Mouse (Mus musculus): ENCODE results near the gene Krr1.
A peak's percentile ranks its signal among the peaks of the same experiment; 100 is the strongest.

The Krr1 gene

DNA sequence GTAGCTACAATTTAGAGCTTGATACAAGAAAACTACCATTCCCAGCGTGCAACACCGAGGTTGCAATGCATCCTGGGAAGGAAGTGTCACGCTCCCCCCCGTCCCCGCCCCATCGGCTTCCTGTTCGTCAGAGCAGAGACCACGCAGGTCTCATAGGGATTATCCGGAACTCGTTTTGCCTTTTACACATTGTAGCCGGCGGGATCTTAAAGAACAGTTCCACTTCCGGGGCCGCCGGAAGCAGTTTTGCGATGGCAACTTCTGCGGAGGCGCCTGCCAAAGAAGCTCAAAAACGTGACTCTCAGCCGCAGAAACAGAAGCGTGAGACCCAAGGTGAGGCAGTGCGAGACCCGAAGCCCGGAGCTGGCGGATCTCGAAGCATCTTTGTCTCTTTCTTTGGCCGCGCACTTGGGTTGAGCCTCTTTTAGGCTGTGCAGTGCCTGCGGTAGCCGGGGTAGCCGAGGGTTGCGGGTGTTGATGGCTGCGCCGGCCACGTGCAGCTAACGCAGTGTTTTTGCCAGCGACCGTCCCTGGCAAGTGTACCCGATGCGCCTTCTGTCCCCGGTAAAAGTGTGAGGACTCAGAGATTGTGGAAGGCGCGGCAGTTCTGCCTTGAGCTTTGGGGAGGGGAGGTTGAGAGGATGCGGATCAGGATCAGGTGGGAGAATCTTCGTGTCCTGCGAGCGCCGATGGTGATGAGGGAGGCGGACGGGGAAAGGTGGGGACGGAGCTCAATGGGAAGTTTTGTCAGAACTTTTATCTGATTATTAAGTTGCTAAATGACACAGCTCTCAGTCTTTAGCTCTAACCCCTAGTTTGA, at the start of gene Krr1:
TSS of gene Krr1 (plus strand) at position 123 of the 820 bp plus-strand sequence.
- peak; percentile 89 for DNase-seq

DNA sequence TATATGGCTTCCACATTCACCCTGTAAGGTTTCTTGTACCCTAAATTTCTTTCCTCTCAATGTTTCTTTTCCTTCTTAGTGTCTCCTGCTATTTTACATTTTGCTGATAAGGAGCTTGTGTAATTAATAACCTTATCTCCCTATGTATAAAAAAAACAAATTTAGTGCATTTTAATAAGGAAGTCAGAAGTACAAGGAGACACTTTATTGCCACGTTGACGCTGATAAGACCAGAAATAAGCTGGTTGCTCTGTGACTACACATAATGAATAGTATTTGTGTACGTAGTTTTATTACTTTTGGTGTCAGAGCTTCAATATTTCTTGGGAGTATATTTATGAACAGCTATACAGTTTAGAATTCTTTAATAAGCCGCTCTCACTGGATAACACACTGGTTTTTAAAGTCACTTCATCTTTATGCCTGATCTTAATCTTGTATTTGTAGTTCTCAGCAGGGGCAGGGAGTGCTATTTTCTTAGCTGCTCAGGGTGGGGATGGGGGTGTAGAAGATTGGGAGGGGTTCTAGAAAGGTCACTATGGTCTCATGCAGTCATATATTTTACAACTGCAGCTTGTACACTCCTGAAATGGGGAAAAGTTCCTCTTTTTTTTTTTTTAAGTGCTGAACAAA, 48.8 kb upstream of the Krr1 start:
- DNase-seq, result no peak

DNA sequence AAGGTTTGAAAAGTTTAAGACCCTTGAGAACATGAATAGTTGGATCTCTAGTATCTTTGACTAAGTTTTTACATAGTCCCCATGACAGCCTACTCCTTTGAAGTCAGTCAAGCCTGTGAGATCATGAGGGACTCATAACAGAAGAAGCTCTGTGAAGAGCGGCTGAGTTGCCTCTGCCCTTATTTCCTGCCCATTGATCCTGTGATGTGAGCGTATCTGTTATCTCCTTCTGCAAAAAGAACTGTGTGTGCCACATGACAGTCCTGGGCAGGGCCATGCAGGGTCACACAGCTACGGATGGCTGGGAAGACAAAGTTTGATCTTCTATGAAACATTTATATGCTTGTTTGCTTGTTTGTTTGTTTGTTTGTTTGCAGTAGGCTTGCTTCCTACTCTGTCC, 48.3 kb upstream of the Krr1 start:
- DNase-seq, result no peak

DNA sequence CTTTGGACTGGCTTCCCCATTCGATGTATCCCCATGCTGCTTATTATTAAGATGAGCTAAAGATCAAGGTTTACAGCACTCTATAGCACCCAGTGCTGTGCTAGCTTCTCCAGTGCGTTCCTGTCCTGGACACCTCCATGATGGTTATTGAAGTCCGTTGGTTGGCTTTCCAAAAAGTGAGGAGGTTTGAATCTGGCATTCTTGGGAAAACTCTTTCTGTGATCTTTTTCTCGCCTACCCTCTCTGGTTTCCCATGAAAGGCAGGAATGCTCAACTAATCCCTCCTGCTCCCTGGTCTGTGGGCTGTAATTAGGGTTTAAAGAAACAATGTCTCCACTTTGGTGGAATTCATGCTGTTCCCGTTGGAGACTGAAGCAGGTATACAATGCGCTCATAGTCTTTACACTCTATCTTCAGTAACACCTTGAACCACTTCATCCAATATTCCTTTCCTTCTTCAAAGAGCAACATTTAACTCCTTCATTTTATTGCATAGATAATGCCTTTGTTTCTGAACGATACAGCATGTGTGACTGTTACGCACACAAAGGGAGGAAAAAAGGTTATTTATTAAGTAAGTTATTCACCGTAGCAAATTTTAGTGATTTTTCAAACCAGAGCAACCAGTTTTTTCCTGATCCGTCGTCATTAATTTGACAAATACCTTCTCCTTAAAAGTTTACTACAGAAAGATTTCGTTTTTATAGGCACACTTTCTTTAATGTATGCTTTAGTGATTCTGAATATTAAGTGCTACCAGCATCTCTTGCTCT, 47.6 kb upstream of the Krr1 start:
- no peak for DNase-seq

DNA sequence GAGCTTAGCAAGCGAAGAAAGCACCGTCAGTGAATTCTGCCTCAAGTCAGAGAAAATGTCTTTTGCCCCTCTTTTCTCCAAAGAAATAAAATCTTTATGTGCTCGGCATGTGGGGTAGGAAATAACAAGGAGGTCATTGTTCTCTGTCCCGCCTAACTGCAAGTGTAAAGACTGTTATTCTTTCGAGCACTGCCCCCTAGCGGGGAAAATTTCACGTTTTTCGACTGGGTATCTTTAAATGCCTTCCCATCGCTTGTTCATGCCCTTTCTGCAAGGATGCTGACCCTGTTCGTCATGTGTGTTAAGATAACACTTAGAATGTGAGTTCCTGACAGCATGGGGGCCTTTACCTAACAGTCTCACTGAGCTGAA, 47.0 kb upstream of the Krr1 start:
- peak; percentile 89 for DNase-seq

DNA sequence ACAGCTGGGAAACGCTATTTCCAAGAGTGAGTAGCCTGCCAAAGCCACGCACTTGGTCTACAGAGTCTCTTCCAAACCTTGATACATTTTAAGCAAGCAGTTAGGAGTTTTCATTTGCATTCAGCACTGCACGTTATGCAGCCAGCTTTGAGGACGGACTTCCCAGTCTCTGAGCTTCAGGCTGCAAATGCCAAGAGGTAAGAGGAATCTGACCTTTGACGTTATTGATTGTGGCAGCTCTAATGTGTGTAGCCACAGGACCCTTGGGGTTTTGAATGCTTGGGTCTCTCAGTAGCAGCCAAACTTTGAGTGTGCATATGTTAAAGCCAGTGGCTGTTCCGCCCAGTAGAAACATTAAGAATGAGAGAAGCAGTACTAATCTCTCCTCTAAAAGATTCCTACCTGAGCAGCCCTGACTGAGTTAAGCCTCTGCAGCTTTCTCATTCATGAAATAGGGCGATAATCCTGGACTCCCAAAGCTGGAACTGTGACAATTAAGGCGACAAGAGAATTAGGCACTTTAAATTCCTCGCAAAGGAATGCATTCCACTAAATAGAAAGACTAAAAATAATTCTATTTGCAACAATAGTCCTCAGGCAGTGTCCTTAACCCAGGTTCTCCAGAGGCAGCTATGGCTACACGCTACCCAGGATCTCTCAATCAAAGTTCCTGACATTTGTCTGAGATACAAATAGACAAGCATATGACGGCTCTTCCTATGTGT, 39.7 kb upstream of the Krr1 start:
- no peak for DNase-seq

DNA sequence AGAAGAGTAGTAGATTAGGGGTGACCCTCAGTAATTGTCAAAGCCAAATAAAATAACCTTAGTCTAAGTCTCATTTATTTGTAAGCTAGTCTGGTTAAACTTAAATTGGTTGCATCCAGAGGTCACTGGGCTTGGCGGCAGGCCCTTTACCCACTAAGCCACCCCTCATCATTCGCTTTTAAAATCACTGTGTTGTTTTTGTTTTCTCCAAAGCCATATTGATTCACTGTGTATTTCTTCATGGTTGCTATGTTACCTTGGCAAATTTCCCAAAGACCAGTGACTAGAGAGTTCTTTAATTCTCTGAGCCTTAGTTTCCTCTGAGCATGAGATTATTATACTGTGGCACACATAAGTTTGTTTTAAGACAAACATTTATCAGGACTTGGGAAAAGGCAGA, 37.3 kb upstream of the Krr1 start:
- DNase-seq, result no peak

DNA sequence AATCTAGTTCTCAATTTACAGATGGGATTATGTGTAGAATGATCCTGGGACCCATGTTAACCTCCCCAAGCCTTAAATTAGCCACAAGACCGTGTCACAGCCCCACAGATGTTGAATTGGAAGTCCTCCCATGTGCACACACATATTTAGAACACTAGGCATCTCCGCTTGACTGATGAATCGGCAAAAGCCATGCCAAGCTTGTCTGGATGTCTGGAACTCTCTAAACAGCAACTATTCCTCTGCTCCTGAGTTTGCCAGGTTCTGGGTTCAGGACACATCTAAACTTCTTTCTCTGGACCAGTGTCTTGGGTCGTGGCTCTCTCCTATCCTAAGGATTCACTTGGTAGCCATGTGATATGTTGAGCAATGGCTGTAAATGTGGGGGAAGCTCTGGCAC, 36.4 kb upstream of the Krr1 start:
- no peak for DNase-seq

DNA sequence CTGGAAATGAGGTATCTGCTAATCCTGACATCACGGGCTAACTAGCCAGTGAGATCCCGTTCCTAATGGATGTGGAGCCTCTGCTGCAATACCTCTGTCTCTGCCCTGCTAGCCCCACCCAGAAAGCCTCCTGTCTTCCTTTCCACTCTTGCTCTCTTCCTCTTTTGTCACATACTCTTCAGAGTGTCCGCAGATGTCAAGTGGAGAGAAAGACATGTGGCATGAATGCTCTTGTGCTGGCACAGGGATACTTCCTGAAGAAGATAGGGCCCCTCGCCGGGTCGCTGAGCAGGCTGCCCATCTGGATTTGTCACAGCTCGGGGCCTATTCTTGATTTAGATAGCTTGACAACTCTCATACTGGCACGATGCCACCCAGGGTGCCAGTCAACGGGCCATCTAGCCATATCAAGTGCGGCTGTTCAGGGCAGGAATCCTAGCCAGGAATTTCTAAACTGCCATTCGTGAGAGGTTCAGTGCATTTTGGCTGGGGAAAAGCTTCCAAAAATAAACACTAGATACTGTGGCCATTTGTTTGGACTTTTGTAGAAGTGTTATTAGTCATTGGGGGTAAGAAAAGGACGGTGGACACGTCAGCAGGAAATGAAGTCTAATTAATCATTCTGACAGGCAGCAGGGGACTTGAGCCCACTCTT, 35.8 kb upstream of the Krr1 start:
- peak; percentile 38 for DNase-seq

DNA sequence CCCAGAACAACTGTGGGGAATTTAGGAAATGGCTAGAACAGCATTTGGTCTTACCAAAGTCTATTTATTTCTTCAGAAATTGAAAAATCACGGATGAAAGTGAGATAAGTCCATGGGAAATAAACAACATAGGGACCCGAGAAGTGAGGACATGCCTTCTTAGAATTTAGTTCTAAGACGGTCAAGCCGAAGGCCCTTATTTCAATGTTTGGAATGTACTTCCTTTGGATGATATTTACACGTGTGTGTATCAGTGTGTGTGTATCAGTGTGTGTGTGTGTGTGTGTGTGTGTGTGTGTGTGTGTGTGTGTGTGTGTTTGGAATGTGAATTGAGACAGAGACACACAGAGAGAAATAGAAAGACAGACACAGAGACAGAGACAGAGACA, 35.3 kb upstream of the Krr1 start:
- DNase-seq, result no peak

DNA sequence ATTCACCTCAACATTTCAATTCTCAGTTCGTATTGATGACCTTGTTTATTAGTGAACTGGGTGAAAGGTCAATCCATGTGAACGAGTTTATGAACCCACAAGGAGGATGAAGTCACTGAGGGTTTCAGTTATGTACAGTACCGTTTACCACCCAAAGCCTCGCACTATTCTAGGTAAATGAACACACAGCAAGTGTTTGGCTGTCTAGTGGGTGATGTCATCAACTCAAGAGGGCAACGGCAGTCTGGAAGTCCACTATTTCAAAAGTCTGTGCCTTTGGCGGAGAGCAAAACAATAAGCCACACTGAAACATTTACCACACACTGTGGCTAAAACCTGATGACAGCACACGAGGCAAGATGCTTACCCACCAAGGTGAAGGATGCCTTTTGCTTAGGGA, 29.4 kb upstream of the Krr1 start:
- DNase-seq, result no peak

DNA sequence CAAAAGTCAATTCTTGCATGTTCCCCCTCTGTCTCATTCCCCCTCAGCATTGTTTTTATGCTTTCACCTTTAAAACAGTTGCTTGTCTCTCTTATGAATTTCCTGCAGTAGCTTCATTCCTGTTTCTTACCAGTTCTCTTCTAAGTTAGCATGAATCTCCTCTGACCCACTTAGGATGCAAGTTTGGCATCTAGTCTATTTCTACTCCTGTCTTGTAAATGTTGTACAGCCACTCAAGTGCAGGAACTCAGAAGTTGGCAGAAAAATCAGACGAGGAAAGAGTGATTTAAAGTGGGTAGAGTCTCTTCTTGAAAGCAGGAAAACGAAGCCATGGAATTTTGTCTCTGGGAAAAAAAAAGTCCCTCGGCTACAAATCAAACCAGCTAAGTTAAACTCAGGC, 26.9 kb upstream of the Krr1 start:
- no peak for DNase-seq

DNA sequence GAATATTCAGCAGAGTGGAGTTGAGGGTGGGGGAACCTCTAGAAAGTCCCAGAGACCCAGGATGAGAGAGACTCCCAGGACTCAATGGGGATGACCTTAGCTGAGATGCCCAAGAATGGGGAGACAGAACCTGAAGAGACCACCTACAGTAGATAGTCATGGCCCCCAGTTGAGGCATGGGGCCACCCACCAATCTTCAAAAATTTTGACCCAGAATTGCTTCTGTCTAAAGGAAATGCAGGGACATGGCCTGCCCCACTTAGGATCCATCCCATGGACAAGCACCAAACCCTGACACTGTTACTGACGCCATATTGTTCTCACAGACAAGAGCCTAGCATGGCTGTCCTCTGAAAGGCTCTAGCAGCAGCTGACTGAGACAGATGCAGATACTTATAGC, 24.4 kb upstream of the Krr1 start:
- DNase-seq, result no peak

DNA sequence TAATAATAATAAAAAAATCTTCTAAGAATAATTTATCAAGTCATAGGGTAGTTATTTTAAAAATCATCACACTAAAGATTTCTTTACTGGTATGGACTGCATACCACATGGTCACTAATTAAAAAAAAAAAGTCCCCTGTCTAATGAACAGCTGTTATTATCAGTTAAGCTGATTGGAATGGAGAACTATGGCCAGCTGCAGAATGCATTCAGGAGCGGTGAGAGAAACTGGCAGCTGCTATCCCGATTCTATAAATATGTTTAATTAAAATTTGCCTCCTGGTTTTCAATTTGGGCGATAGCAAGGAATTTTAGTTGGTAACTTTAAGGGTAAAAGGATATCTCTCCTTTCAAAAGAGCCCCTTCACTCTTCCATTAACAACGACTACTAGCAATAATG, 23.5 kb upstream of the Krr1 start:
- no peak for DNase-seq

DNA sequence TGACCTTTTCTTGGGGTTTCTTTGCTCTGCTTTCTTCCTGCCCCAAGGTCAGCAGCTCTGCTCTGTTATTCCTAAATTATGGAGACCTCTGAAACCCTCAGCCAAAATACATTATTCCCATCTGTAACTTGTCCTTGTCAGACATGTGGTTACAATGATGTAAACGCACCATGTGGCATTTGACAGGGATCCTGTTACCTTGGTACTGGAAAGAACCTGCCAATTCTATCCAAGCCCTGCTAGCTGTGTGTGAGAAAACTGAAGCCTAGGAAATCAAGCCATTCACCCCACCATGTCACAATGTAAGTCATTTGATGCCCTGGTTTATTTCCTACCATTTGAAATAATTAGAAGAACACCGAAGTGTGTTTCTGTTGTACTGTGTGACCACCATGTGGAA, 16.6 kb upstream of the Krr1 start:
- DNase-seq, result no peak

DNA sequence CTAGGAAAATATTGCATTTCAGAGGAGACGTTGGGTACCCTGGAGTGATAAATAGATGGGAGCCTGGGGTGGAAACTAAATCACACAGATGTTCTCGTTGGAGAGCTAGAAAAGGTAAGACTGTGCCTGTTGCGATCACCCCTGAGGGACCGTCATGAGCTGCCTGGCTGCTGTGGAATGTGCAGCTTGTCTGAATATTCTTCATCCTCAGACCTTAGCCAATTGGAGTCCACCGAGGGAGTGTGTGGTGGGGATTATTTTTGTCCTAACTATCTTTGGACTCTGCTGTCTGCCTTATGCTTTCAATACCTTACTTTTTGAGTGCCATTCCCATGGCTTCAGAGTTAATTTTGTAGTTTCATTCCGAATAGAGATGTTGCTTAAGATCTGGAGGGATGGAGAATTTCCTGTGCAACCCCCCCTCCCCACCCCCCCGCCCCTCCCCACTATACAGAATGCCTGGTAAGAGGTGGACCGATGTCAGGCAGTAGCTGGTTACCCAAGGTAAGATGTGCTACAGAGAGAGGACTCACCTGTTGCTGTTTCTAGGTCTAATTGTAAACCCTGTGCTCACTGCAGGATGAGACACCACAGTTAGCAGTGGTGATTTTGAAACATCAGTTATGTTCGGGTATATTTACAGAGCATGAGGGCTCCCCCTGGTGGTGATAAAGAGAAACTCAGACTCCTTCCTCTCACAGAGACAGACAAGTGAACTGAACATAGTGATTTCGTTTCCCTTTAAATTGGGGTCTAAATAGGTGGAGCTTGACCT, 15.0 kb upstream of the Krr1 start:
- DNase-seq, result peak; percentile 44

DNA sequence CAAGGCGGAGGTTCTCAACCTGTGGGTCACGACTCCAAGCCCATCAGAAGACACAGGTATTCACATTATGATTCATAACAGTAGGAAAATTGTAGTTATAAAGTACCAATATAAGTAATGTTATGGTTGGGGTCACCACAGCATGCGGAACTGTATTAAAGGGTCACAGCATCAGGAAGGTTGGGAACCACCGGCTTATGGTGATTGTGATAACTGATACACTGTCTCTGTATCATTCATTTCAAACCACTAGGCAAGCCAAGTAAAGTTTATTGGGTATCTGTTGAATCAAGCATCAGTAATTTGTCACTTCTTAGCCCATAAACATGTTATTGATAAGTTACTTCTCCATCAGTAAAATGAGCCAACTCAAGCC, 14.4 kb upstream of the Krr1 start:
- DNase-seq, result no peak

DNA sequence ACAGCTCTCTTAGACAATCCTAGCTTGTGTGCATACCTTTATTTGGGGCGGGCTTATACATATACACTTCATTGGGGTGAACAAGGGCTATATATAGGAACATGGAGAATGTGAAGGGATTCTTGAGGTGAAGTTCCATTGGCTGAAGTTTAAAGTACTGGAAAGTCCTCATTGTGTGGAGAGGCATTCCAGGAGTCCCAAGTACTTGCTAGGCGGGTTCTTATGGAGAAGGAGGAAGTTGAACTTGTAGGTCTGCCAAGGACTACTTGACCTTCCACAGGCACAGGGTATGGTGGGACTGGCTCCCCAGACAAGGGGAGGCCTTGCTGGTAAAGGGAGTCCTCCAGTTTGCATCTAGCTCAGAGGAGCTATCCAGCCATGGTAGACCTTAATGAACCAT, 13.1 kb upstream of the Krr1 start:
- no peak for DNase-seq

DNA sequence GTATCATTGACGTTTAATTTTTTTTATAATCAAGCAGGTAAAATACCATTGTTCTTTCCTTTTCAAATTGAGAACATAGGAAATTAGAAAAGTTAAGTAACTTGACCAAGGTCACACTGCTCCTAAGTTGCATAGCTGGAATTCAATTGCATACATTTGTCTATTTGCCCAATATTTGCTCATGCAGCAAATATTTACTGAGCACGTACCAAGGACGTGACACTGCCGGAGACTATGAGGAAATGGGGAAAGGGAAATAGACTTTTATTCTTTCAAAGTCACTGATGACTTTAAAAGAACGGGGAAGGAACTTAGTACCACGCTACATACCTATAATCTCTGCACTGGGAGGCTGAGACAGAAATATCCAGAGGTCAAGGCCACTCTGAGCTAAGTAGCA, 12.0 kb upstream of the Krr1 start:
- no peak for DNase-seq

DNA sequence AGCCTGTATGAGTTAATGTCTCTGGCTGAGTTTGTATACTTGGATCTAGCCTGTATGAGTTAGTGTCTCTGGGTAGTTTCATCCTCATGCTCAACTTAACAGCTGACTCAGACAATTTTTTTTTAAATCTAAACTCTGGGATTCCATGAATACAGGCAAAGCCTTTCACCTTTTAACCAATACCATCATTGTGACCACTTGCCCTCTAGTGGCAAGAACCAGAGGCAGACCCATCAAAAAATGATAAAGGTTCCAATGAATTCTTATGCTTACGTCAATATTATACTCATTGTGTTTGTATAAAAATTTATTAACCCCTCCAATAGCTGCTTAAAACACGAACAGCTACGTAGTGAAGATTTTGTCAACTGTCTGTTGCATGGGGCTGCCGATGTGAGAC, 6.1 kb upstream of the Krr1 start:
- DNase-seq, result no peak

DNA sequence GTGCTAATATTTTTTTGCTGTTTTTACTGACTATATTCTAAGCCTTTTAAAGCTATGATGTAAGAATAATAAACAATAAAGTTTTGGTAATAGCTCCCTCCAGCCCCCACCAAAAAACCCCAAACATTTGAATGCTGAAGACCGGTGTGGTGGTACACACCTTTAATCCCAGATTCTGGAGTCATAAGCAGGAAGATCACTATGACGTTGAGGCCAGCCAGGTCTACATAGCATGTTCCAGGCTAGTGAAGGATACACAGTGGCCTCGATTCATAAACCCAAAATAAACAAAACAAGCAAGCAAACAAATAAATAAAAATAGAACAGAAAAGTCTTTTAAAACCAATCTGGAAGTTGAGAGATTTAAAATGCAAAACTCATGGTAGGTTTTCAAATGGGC, 535 bp upstream of the Krr1 start:
- no peak for DNase-seq

DNA sequence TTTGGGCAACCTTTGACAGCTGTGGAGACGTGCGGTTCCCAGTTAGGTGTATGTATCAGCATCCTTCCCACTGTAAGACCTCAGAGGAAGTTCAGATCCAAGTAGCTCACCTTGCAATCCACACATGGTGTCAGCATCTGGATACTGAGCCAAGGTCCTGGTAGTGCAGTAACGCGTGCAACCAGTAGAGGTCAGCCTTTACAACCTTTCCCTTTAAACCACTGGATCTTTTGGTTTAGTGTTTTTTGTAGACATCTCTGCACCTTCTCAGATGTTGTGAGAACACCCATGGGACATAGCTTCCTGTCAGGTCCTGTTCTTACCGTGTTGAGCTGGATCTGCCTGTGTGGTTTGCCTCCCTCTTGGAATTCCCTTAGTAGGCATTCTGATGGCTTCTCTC, 5.1 kb downstream of the Krr1 start:
- peak; percentile 76 for DNase-seq
